Mouse (Mus musculus) forebrain, embryonic 15.5 days (tissue): Measurements from ENCODE around the gene 2010109A12Rik. TPM values are rescaled to one million over a fixed set of nuclear protein-coding genes. Genes with fewer than 3 reads are reported as not detected.

Source experiments
- ATAC-seq: fragments of 200-750 bp; cut with Nextera tagmentation; replicated peaks from 2 replicates; pipeline ENCODE4 v1.8.0; 2017; ENCODE audit warnings: mild to moderate bottlenecking, moderate TSS enrichment, moderate library complexity
- H3K27ac ChIP-seq: fragments of 300-500 bp; sonication (generic); replicated peaks from 2 replicates; pipeline ENCODE4 v1.5.1; 2015; ENCODE audit warnings: mild to moderate bottlenecking, inconsistent platforms
- H3K27me3 ChIP-seq: fragments of 300-500 bp; sonication (generic); 2 replicates; pipeline ENCODE4 v1.6.1; 2015; ENCODE audit warnings: inconsistent platforms
- H3K36me3 ChIP-seq: fragments of 300-500 bp; sonication (generic); 2 replicates; pipeline ENCODE4 v1.6.1; 2015; ENCODE audit warnings: mild to moderate bottlenecking, inconsistent platforms
- H3K4me1 ChIP-seq: fragments of 300-500 bp; sonication (generic); 2 replicates; pipeline ENCODE4 v1.6.1; 2015; ENCODE audit warnings: inconsistent platforms
- H3K4me2 ChIP-seq: fragments of 300-500 bp; sonication (generic); replicated peaks from 2 replicates; pipeline ENCODE4 v1.6.1; 2015; ENCODE audit warnings: mild to moderate bottlenecking, inconsistent platforms
- H3K4me3 ChIP-seq: fragments of 300-500 bp; sonication (generic); 2 replicates; pipeline ENCODE4 v1.5.1; 2015; ENCODE audit warnings: mild to moderate bottlenecking, inconsistent platforms
- H3K9ac ChIP-seq: fragments of 300-500 bp; sonication (generic); replicated peaks from 2 replicates; pipeline ENCODE4 v1.6.1; 2015; ENCODE audit warnings: mild to moderate bottlenecking, inconsistent platforms
- H3K9me3 ChIP-seq: fragments of 300-500 bp; sonication (generic); 2 replicates; pipeline ENCODE4 v1.6.1; 2016; ENCODE audit warnings: inconsistent platforms
- WGBS: fragments of 180-500 bp; shearing (Covaris S2); methylation state at CpG from one replicate; pipeline ENCODE4 v1.1.7; 2015; ENCODE audit warnings: mixed read lengths; 5-methylcytosine and 5-hydroxymethylcytosine counted together
- polyA plus RNA-seq: library from polyadenylated mRNA; unstranded; fragments of >200 nt; fragmentation: Nextera tagmentation; extraction: Ambion mirVana; gene quantifications from 2 replicates; pipeline ENCODE4 v1.2.1, GENCODE M21; 2015

Gene 2010109A12Rik
- polyA plus RNA-seq, result 2.3 and 3.5 TPM in 2 replicates

- peaks cover 6% of the 10 kb centered on the region for H3K36me3 ChIP-seq
- H3K27me3 ChIP-seq, result no peaks in the 10 kb centered on the region
- peak within 1 kb of the TSS; percentile 97 for H3K27ac ChIP-seq
- peak within 1 kb of the TSS; percentile 99 for H3K9ac ChIP-seq
- peaks cover 29% of the 10 kb centered on the region for H3K4me1 ChIP-seq
- ATAC-seq, result peak; percentile 97
- WGBS, result under 1% methylated on average over 72 of the region's 79 CpGs
- peak within 1 kb of the TSS; percentile 82 for H3K4me3 ChIP-seq
- H3K9me3 ChIP-seq, result no peaks in the 10 kb centered on the region
- H3K4me2 ChIP-seq, result peak within 1 kb of the TSS; percentile 79
These were observed at the start of gene 2010109A12Rik, which contains the start of gene Ccni for GRCm38 (mm10) chr5:93206109-93207005. Gene 2010109A12Rik, plus strand, starts transcription at chr5:93206518. Gene Ccni, minus strand, starts transcription at chr5:93206495.

GRCm38 (mm10) chr5:93163541-93163940 is 42.8 kb upstream of the 2010109A12Rik start:
- H3K9me3 ChIP-seq, result no peaks in the 10 kb centered on the region
- H3K4me1 ChIP-seq, result no peaks in the 10 kb centered on the region
- H3K27me3 ChIP-seq, result no peaks in the 10 kb centered on the region
- peaks cover 64% of the 10 kb centered on the region for H3K36me3 ChIP-seq
- H3K4me3 ChIP-seq, result no peak overlapping the region
- H3K9ac ChIP-seq, result no peak overlapping the region
- no peak overlapping the region for H3K27ac ChIP-seq
- ATAC-seq, result 0 out of 2 replicates have a peak, but pooled peaks have one; percentile 14
- WGBS, result 85% methylated on average over 3 of the region's 3 CpGs
- H3K4me2 ChIP-seq, result no peak overlapping the region

- H3K36me3 ChIP-seq, result peaks cover 70% of the 10 kb centered on the region
- H3K4me3 ChIP-seq, result no peak overlapping the region
- no peak overlapping the region for H3K4me2 ChIP-seq
- no peaks in the 10 kb centered on the region for H3K4me1 ChIP-seq
- WGBS, result 91% methylated on average over 11 of the region's 11 CpGs
- H3K27me3 ChIP-seq, result no peaks in the 10 kb centered on the region
- no peak overlapping the region for H3K9ac ChIP-seq
- H3K27ac ChIP-seq, result no peak overlapping the region
- no peak for ATAC-seq
- no peaks in the 10 kb centered on the region for H3K9me3 ChIP-seq
These were observed 38.3 kb upstream of the 2010109A12Rik start for GRCm38 (mm10) chr5:93167919-93168516.

GRCm38 (mm10) chr5:93168654-93169053 is 37.7 kb upstream of the 2010109A12Rik start:
- Histone ChIP-seq H3K9ac (no peak overlapping the region), H3K4me2 (no peak overlapping the region), H3K36me3 (peaks cover 74% of the 10 kb centered on the region), H3K4me1 (no peaks in the 10 kb centered on the region), H3K4me3 (no peak overlapping the region), H3K9me3 (no peaks in the 10 kb centered on the region), H3K27me3 (no peaks in the 10 kb centered on the region), H3K27ac (no peak overlapping the region)
- WGBS, result 83% methylated on average over 6 of the region's 6 CpGs
- ATAC-seq, result no peak

- H3K4me1 ChIP-seq, result no peaks in the 10 kb centered on the region
- H3K4me3 ChIP-seq, result no peak overlapping the region
- peaks cover 69% of the 10 kb centered on the region for H3K36me3 ChIP-seq
- no peak overlapping the region for H3K9ac ChIP-seq
- no peak overlapping the region for H3K27ac ChIP-seq
- H3K9me3 ChIP-seq, result no peaks in the 10 kb centered on the region
- H3K4me2 ChIP-seq, result no peak overlapping the region
- no peaks in the 10 kb centered on the region for H3K27me3 ChIP-seq
- WGBS, result 95% methylated on average over 15 of the region's 15 CpGs
- no peak for ATAC-seq
These were observed 34.9 kb upstream of the 2010109A12Rik start for GRCm38 (mm10) chr5:93171420-93171819.

- no peaks in the 10 kb centered on the region for H3K27me3 ChIP-seq
- no peak for ATAC-seq
- no peak overlapping the region for H3K4me2 ChIP-seq
- no peak overlapping the region for H3K9ac ChIP-seq
- no peaks in the 10 kb centered on the region for H3K4me1 ChIP-seq
- H3K27ac ChIP-seq, result no peak overlapping the region
- peaks cover 64% of the 10 kb centered on the region for H3K36me3 ChIP-seq
- WGBS, result 72% methylated on average over 6 of the region's 6 CpGs
- no peaks in the 10 kb centered on the region for H3K9me3 ChIP-seq
- H3K4me3 ChIP-seq, result no peak overlapping the region
These were observed 33.8 kb upstream of the 2010109A12Rik start for GRCm38 (mm10) chr5:93172536-93172935.

GRCm38 (mm10) chr5:93174675-93175074 is 31.6 kb upstream of the 2010109A12Rik start:
- Histone ChIP-seq H3K27ac (no peak overlapping the region), H3K9me3 (no peaks in the 10 kb centered on the region), H3K36me3 (peaks cover 66% of the 10 kb centered on the region), H3K4me1 (no peaks in the 10 kb centered on the region), H3K4me3 (no peak overlapping the region), H3K9ac (no peak overlapping the region), H3K4me2 (no peak overlapping the region), H3K27me3 (no peaks in the 10 kb centered on the region)
- no peak for ATAC-seq
- 88% methylated on average over 6 of the region's 6 CpGs for WGBS

GRCm38 (mm10) chr5:93178616-93179015 is 27.7 kb upstream of the 2010109A12Rik start:
- Histone ChIP-seq H3K27me3 (no peaks in the 10 kb centered on the region), H3K4me3 (no peak overlapping the region), H3K4me2 (no peak overlapping the region), H3K4me1 (no peaks in the 10 kb centered on the region), H3K9ac (no peak overlapping the region), H3K27ac (no peak overlapping the region), H3K36me3 (peaks cover 61% of the 10 kb centered on the region), H3K9me3 (no peaks in the 10 kb centered on the region)
- no peak for ATAC-seq
- 79% methylated on average over 6 of the region's 6 CpGs for WGBS

GRCm38 (mm10) chr5:93180252-93180651 is 26.1 kb upstream of the 2010109A12Rik start:
- Histone ChIP-seq H3K4me3 (no peak overlapping the region), H3K4me1 (no peaks in the 10 kb centered on the region), H3K4me2 (no peak overlapping the region), H3K27ac (no peak overlapping the region), H3K36me3 (peaks cover 64% of the 10 kb centered on the region), H3K9ac (no peak overlapping the region), H3K27me3 (no peaks in the 10 kb centered on the region), H3K9me3 (no peaks in the 10 kb centered on the region)
- 73% methylated on average over 2 of the region's 2 CpGs for WGBS
- no peak for ATAC-seq

GRCm38 (mm10) chr5:93183311-93183710 is 23.0 kb upstream of the 2010109A12Rik start:
- no peak overlapping the region for H3K4me2 ChIP-seq
- H3K27me3 ChIP-seq, result no peaks in the 10 kb centered on the region
- WGBS, result 79% methylated on average over 6 of the region's 6 CpGs
- no peak overlapping the region for H3K9ac ChIP-seq
- no peak overlapping the region for H3K4me3 ChIP-seq
- no peaks in the 10 kb centered on the region for H3K9me3 ChIP-seq
- peaks cover 76% of the 10 kb centered on the region for H3K36me3 ChIP-seq
- no peak for ATAC-seq
- no peaks in the 10 kb centered on the region for H3K4me1 ChIP-seq
- no peak overlapping the region for H3K27ac ChIP-seq

GRCm38 (mm10) chr5:93184548-93184947 is 21.8 kb upstream of the 2010109A12Rik start:
- H3K9me3 ChIP-seq, result no peaks in the 10 kb centered on the region
- no peak overlapping the region for H3K4me3 ChIP-seq
- H3K4me2 ChIP-seq, result no peak overlapping the region
- ATAC-seq, result no peak; the same call in 1 of the 2 replicates
- H3K4me1 ChIP-seq, result no peaks in the 10 kb centered on the region
- WGBS, result 91% methylated on average over 6 of the region's 6 CpGs
- no peak overlapping the region for H3K27ac ChIP-seq
- no peak overlapping the region for H3K9ac ChIP-seq
- H3K27me3 ChIP-seq, result no peaks in the 10 kb centered on the region
- peaks cover 76% of the 10 kb centered on the region for H3K36me3 ChIP-seq

GRCm38 (mm10) chr5:93189607-93190006 is 16.7 kb upstream of the 2010109A12Rik start:
- no peaks in the 10 kb centered on the region for H3K27me3 ChIP-seq
- no peak overlapping the region for H3K9ac ChIP-seq
- no peak overlapping the region for H3K4me3 ChIP-seq
- no peak for ATAC-seq
- no peaks in the 10 kb centered on the region for H3K4me1 ChIP-seq
- no peak overlapping the region for H3K27ac ChIP-seq
- peaks cover 57% of the 10 kb centered on the region for H3K36me3 ChIP-seq
- H3K4me2 ChIP-seq, result no peak overlapping the region
- 59% methylated on average over 3 of the region's 3 CpGs for WGBS
- no peaks in the 10 kb centered on the region for H3K9me3 ChIP-seq
